Mouse (Mus musculus) E14TG2a.4 (cell line): ENCODE measurements around the gene Muc2.

Source experiments
- CTCF ChIP-seq: conservative IDR thresholded peaks from 2 replicates; pipeline ENCODE4 v1.5.1; 2014; ENCODE audit warnings: low read length
- NANOG ChIP-seq: IDR thresholded peaks from 2 replicates; pipeline ENCODE4 v1.6.1; 2014; ENCODE audit warnings: borderline replicate concordance, low read length, mixed read lengths
- POU5F1 ChIP-seq: IDR thresholded peaks from 2 replicates; pipeline ENCODE4 v1.6.1; 2014; ENCODE audit warnings: low read length, borderline replicate concordance

DNA sequence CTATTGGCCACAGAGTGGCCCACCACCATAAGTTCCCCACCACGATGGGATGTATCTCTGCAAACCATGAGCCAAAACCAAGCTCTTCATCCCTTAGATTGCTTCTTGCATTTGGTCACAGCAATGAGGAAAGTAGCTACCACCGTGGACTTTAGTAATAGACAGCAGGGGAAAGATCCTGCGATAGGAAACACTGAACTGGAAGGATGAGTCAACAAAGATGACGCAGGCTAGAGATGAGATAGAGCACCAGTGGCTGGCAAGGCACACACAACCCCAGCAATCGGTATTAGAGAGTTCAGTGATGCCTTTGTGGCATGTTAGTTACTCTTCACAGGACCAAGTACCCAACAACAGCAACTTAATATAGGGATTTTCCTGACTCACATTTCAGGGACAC lies 86.1 kb downstream of the Muc2 start:
- TF ChIP-seq CTCF = no peak
- TF ChIP-seq POU5F1 = no peak
- TF ChIP-seq NANOG = no peak
